Mouse (Mus musculus): ENCODE measurements around the gene Cpsf4. TPM values are rescaled to one million over a fixed set of nuclear protein-coding genes. Genes with fewer than 3 reads are reported as not detected.
"Not testable (repeated sequence)": the region's sequence is repeated elsewhere in the genome, so short reads cannot be mapped to it uniquely, and the experiment has no call there.

The Cpsf4 gene
- total RNA-seq, 2 experiments from 2014 or later = 59.1 to 63.4 TPM

- no peak for ATAC-seq (replicated peaks; ENCODE audit: low FRiP score, low TSS enrichment, poor library complexity, severe bottlenecking)
Observed at GRCm38 (mm10) chr5:145217746-145218145, 50.7 kb downstream of the Cpsf4 start.

DNA sequence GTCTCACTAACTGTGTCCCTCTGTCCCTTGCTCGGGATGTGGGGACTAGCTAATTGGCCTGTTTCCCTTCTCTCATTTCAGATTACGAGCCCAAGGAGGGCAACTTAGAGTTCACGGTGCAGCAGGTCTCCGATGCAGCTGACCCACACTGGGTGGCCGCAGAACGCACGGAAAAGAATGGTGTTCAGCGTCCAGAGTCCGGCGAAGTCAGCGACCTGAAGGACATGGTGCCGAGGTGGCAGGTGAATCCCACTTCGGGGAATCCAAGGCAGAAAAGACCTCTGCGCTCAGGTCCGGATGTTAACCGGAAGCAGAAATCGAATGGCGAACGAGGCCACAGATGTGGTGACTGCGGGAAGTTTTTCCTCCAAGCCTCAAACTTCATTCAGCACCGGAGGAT, 51.2 kb downstream of the Cpsf4 start:
- ATAC-seq (replicated peaks; ENCODE audit: low FRiP score, low TSS enrichment, poor library complexity, severe bottlenecking) = no peak

DNA sequence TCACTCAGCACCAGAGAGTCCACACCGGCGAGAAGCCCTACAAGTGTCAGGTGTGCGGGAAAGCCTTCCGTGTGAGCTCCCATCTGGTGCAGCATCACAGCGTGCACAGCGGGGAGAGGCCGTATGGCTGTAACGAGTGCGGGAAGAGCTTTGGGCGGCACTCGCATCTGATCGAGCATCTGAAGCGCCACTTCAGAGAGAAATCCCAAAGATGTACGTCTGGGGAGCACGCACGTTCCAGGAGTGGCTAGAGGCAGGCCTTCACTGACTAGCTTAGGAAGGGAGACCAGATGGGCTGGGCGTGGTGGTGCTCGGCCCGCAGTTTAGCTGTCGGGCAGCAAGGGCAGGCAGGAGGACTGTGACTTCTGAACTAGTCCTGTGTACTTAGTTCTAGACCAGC, 51.7 kb downstream of the Cpsf4 start:
- no peak for ATAC-seq (replicated peaks; ENCODE audit: low FRiP score, low TSS enrichment, poor library complexity, severe bottlenecking)

- ATAC-seq (replicated peaks; ENCODE audit: low FRiP score, low TSS enrichment, poor library complexity, severe bottlenecking) = no peak
Observed at GRCm38 (mm10) chr5:145219981-145220380, 53.0 kb downstream of the Cpsf4 start.

DNA sequence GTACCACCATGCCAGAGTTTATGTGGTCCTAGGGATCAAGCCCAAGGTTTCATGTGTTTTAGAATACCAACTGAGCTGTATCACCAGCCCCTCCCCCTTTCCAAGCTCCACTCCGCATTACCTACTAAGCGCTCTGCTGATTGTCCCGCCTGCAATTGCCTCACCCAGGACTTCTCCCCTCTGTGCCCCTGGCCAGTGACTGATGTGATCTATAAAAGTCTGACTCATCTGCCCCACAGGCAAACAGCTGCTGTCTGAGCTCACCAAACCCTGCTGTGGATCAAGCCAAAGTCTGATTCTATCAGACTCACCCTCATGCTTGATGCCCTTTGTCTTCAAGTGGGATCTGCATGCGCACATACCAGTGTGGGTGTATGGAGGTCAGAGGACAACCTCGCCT, 55.8 kb downstream of the Cpsf4 start:
- peak; percentile 22; the same call in 1 of the 2 replicates for ATAC-seq (replicated peaks; ENCODE audit: low FRiP score, low TSS enrichment, poor library complexity, severe bottlenecking)

DNA sequence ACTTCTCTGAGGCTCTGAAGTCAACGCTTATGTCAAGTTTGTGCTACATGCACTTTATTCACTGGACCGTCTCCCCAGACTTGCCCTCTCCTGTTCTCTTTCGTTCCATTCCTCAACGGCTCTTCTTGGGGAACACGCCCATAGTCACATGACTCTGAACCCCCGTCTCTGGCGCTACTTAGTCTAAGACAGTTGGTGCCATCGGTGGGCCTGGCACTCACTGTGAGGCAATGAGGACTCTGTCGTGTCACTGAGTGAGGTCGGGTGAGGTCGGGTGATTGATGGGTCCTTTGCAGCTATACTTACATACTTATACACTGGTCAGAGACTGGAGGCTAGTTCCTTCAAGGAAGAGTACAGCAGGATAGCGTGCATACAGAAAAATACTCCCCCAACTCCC, 56.4 kb downstream of the Cpsf4 start:
- 0 out of 2 replicates have a peak, but pooled peaks have one; percentile 10 for ATAC-seq (replicated peaks; ENCODE audit: low FRiP score, low TSS enrichment, poor library complexity, severe bottlenecking)

DNA sequence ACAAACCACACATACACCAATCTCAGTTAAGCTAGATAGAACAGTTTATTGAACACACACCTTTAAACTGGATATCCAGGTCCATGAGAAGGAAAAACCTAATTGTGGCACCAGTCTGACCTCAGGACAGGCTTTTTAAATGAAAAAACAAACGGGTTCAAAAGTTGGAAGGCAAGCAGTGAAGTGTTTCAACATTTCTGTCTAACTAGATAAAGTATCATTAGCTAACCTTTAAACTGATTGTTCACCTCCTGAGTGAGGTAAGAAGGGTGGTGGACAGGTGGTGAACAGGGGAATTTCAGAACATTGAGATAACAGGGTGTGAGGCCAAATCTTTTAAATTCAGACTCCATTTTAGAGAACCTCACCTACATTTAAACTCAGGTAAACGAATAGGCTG, 59.4 kb downstream of the Cpsf4 start:
- ATAC-seq (replicated peaks; ENCODE audit: low FRiP score, low TSS enrichment, poor library complexity, severe bottlenecking) = no peak

GRCm38 (mm10) chr5:145229283-145229682, 62.3 kb downstream of the Cpsf4 start:
- not testable (repeated sequence) for ATAC-seq (replicated peaks; ENCODE audit: low FRiP score, low TSS enrichment, poor library complexity, severe bottlenecking)

DNA sequence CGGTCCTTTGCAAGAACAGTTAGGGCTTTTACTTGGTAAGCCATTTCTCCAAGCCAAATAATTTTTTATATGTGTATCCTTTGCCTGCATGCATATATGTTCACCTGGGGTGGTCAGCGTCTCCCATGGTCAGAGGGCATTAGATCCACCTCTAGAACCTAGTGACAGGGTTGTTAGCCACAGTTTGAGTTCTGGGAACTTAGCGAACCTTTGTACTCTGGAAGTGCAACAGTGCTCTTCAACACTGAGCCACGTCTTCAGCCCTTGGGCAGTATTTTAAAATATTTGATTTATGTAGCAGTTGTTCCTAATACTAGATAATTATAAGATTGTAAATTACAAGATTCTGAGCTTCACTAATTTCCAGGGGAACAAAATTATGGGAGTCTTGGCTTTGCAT, 63.6 kb downstream of the Cpsf4 start:
- ATAC-seq (replicated peaks; ENCODE audit: low FRiP score, low TSS enrichment, poor library complexity, severe bottlenecking) = no peak

GRCm38 (mm10) chr5:145231367-145231871, 64.4 kb downstream of the Cpsf4 start, which contains the start of gene Zfp655:
Gene Zfp655 (plus strand): TSS chr5:145231715.
- peak; percentile 92 for ATAC-seq (replicated peaks; ENCODE audit: low FRiP score, low TSS enrichment, poor library complexity, severe bottlenecking)

Other genes starting within 250 kb of the Cpsf4 start
- 1.9 and 4.1 TPM in 2 replicates for gene Smurf1, start 201.4 kb upstream of the Cpsf4 start, total RNA-seq (2014; fragmentation: Nextera tagmentation)
- 1.0 and 5.1 TPM in 2 replicates for gene Smurf1, start 201.4 kb upstream of the Cpsf4 start, total RNA-seq (2017)
- gene Gm4871, start 134.5 kb upstream of the Cpsf4 start, total RNA-seq (2014; fragmentation: Nextera tagmentation) = not detected in 2 replicates
- gene Gm4871, start 134.5 kb upstream of the Cpsf4 start, total RNA-seq (2017) = not detected in 2 replicates
- gene 1700018F24Rik, start 124.2 kb upstream of the Cpsf4 start, total RNA-seq (2014; fragmentation: Nextera tagmentation) = not detected in 2 replicates
- not detected in 2 replicates for gene 1700018F24Rik, start 124.2 kb upstream of the Cpsf4 start, total RNA-seq (2017)
- gene Arpc1a, start 83.4 kb upstream of the Cpsf4 start, total RNA-seq (2014; fragmentation: Nextera tagmentation) = 102 and 117 TPM in 2 replicates
- 90.0 and 94.7 TPM in 2 replicates for gene Arpc1a, start 83.4 kb upstream of the Cpsf4 start, total RNA-seq (2017)
- gene Kpna7, start 83.2 kb upstream of the Cpsf4 start, total RNA-seq (2014; fragmentation: Nextera tagmentation) = not detected in 2 replicates
- gene Kpna7, start 83.2 kb upstream of the Cpsf4 start, total RNA-seq (2017) = not detected in 2 replicates
- 54.0 and 68.8 TPM in 2 replicates for gene Arpc1b, start 53.0 kb upstream of the Cpsf4 start, total RNA-seq (2014; fragmentation: Nextera tagmentation)
- gene Arpc1b, start 53.0 kb upstream of the Cpsf4 start, total RNA-seq (2017) = 23.7 and 35.9 TPM in 2 replicates
- 90.0 and 173 TPM in 2 replicates for gene Pdap1, start 27.0 kb upstream of the Cpsf4 start, total RNA-seq (2014; fragmentation: Nextera tagmentation)
- gene Pdap1, start 27.0 kb upstream of the Cpsf4 start, total RNA-seq (2017) = 333 and 358 TPM in 2 replicates
- gene Bud31, start 26.9 kb upstream of the Cpsf4 start, total RNA-seq (2014; fragmentation: Nextera tagmentation) = 141 and 226 TPM in 2 replicates
- gene Bud31, start 26.9 kb upstream of the Cpsf4 start, total RNA-seq (2017) = 255 and 296 TPM in 2 replicates
- 10.2 and 15.4 TPM in 2 replicates for gene Ptcd1, start 105 bp upstream of the Cpsf4 start, total RNA-seq (2014; fragmentation: Nextera tagmentation)
- gene Ptcd1, start 105 bp upstream of the Cpsf4 start, total RNA-seq (2017) = 17.9 and 18.6 TPM in 2 replicates
- 428 and 470 TPM in 2 replicates for gene Atp5j2, start 24.8 kb downstream of the Cpsf4 start, total RNA-seq (2014; fragmentation: Nextera tagmentation)
- 74.1 and 117 TPM in 2 replicates for gene Atp5j2, start 24.8 kb downstream of the Cpsf4 start, total RNA-seq (2017)
- 5.8 and 7.8 TPM in 2 replicates for gene Zkscan14, start 34.7 kb downstream of the Cpsf4 start, total RNA-seq (2014; fragmentation: Nextera tagmentation)
- gene Zkscan14, start 34.7 kb downstream of the Cpsf4 start, total RNA-seq (2017) = 19.9 and 26.5 TPM in 2 replicates
- 5.7 and 9.5 TPM in 2 replicates for gene Zkscan5, start 37.3 kb downstream of the Cpsf4 start, total RNA-seq (2014; fragmentation: Nextera tagmentation)
- gene Zkscan5, start 37.3 kb downstream of the Cpsf4 start, total RNA-seq (2017) = 8.6 and 12.2 TPM in 2 replicates
- 30.8 and 32.8 TPM in 2 replicates for gene Zfp655, start 64.5 kb downstream of the Cpsf4 start, total RNA-seq (2014; fragmentation: Nextera tagmentation)
- 37.4 and 43.8 TPM in 2 replicates for gene Zfp655, start 64.5 kb downstream of the Cpsf4 start, total RNA-seq (2017)
- gene Zscan25, start 113.3 kb downstream of the Cpsf4 start, total RNA-seq (2014; fragmentation: Nextera tagmentation) = 9.8 and 13.3 TPM in 2 replicates
- gene Zscan25, start 113.3 kb downstream of the Cpsf4 start, total RNA-seq (2017) = 6.6 and 14.9 TPM in 2 replicates
- gene Cyp3a57, start 178.1 kb downstream of the Cpsf4 start, total RNA-seq (2014; fragmentation: Nextera tagmentation) = not detected in 2 replicates
- gene Cyp3a57, start 178.1 kb downstream of the Cpsf4 start, total RNA-seq (2017) = not detected in 2 replicates

Measured in megakaryocyte-erythroid progenitor cell, adult 5-6 weeks (primary cell).